Comparison of ENCODE assay signal across 9 mouse cellular contexts in genomic region chr13:37862492-37862891, GRCm38 (mm10).
DNase-seq lines count a peak whose midpoint lies in the region; ATAC-seq lines count a peak whose summit lies in the region.
"Had no signal": no experiment of that assay in that cellular context is flagged by ENCODE, and none has a peak within 500 bp of the region (broad histone marks: within the 10 kb centered on the region; RNA-seq: fewer than 3 reads in every experiment).

No protein-coding gene starts in this region.

- no peak for DNase-seq in frontal cortex, postnatal 25 days (ENCODE audit: low spot score in 2 of 2)
- no peak for DNase-seq in adrenal gland, postnatal 10 days
- DNase-seq in spleen, postnatal 4 days (ENCODE audit: low spot score in 2 of 2): no peak
- DNase-seq: layer of hippocampus, adult 9-11 months had no signal

- peaks cover 46% of the 10 kb centered on the region for H3K36me3 ChIP-seq in megakaryocyte, embryonic 14.5 days (replicated peaks; ENCODE audit: low read length)
- H3K36me3 ChIP-seq in intestine, embryonic 16.5 days (ENCODE audit: control insufficient read depth, insufficient read depth, low read length): 0 out of 2 replicates have a peak, but pooled peaks cover 3% of the 10 kb centered on the region
- H3K36me3 ChIP-seq in neural tube, embryonic 14.5 days (ENCODE audit: control insufficient read depth, insufficient read depth, low read length): no peaks in the 10 kb centered on the region

- WGBS in intestine, embryonic 16.5 days: 18% methylated on average over 6 of the region's 6 CpGs
- WGBS in neural tube, embryonic 14.5 days: 14% methylated on average over 6 of the region's 6 CpGs

- H3K27me3 ChIP-seq in megakaryocyte, embryonic 14.5 days (replicated peaks): no peaks in the 10 kb centered on the region
- no peaks in the 10 kb centered on the region for H3K27me3 ChIP-seq in intestine, embryonic 16.5 days (replicated peaks; ENCODE audit: control insufficient read depth, insufficient read depth, low read length)
- H3K27me3 ChIP-seq in neural tube, embryonic 14.5 days (ENCODE audit: control insufficient read depth, insufficient read depth, low read length): no peaks in the 10 kb centered on the region

- ATAC-seq in frontal cortex, adult (ENCODE audit: low TSS enrichment): peak; percentile 21; the same call in 1 of the 2 replicates
- ATAC-seq in megakaryocyte, adult 5-6 weeks (ENCODE audit: poor library complexity, severe bottlenecking): no peak
- ATAC-seq in intestine, embryonic 16.5 days: peak; percentile 16; the same call in 1 of the 2 replicates
- ATAC-seq in neural tube, embryonic 14.5 days (ENCODE audit: low read depth): no peak; the same call in 1 of the 2 replicates

- peak overlapping the region; percentile 58 for H3K27ac ChIP-seq in intestine, embryonic 16.5 days (ENCODE audit: low read length)
- H3K27ac ChIP-seq in neural tube, embryonic 14.5 days (ENCODE audit: low read depth, low read length): peak overlapping the region; percentile 35

- peak overlapping the region; percentile 43 for H3K9ac ChIP-seq in intestine, embryonic 16.5 days (ENCODE audit: low read depth, low read length)
- H3K9ac ChIP-seq in neural tube, embryonic 14.5 days (replicated peaks; ENCODE audit: low read depth, low read length): no peak overlapping the region

- H3K4me3 ChIP-seq in megakaryocyte, embryonic 14.5 days (replicated peaks): peak overlapping the region; percentile 55
- no peak overlapping the region for H3K4me3 ChIP-seq in intestine, embryonic 16.5 days (ENCODE audit: low read length)
- no peak overlapping the region for H3K4me3 ChIP-seq in neural tube, embryonic 14.5 days (ENCODE audit: low read depth, low read length)

- no peak overlapping the region for H3K4me2 ChIP-seq in intestine, embryonic 16.5 days (ENCODE audit: low read depth, low read length)
- H3K4me2 ChIP-seq in neural tube, embryonic 14.5 days (ENCODE audit: low read depth, low read length): no peak overlapping the region

- peaks cover 96% of the 10 kb centered on the region for H3K4me1 ChIP-seq in megakaryocyte, embryonic 14.5 days
- peaks cover 62% of the 10 kb centered on the region for H3K4me1 ChIP-seq in intestine, embryonic 16.5 days (ENCODE audit: control insufficient read depth, insufficient read depth, low read length)
- peaks cover 23% of the 10 kb centered on the region for H3K4me1 ChIP-seq in neural tube, embryonic 14.5 days (ENCODE audit: control insufficient read depth, insufficient read depth, low read length)

- no peaks in the 10 kb centered on the region for H3K9me3 ChIP-seq in megakaryocyte, embryonic 14.5 days
- H3K9me3 ChIP-seq in intestine, embryonic 16.5 days (ENCODE audit: control insufficient read depth, low read length): no peaks in the 10 kb centered on the region
- H3K9me3 ChIP-seq in neural tube, embryonic 14.5 days (ENCODE audit: control insufficient read depth, low read length): no peaks in the 10 kb centered on the region

Comparison
In these comparisons a context has a peak if more than half of its experiments do, and no peak if none do; other contexts are left out.
1. ATAC-seq: peak in frontal cortex, adult (single experiment) and intestine, embryonic 16.5 days (single experiment); none in megakaryocyte, adult 5-6 weeks (single experiment) and neural tube, embryonic 14.5 days (single experiment).